Mouse (Mus musculus) left cerebral cortex, adult 2 months (tissue): ENCODE data around the gene Abca7. TPM values are rescaled to one million over a fixed set of nuclear protein-coding genes. Genes with fewer than 3 reads are reported as not detected.

Experiments
- DNase-seq, 2 experiments: peaks; one replicate each; pipeline ENCODE4 v3.0.0; 2021 to 2022; ENCODE audit warnings: low spot score in 2 of 2, mixed read lengths in 1 of 2; ENCODE audit errors: extremely low spot score in 1 of 2
- H3K27ac ChIP-seq: fragments of 200-600 bp; 2 replicates; pipeline ENCODE4 v1.8.1; 2022
- H3K4me3 ChIP-seq: fragments of 200-600 bp; 2 replicates; pipeline ENCODE4 v1.8.1; 2022
- CTCF ChIP-seq: fragments of 200-600 bp; IDR thresholded peaks from 2 replicates; pipeline ENCODE4 v1.8.1; 2022; ENCODE audit warnings: antibody characterized with exemption, mild to moderate bottlenecking, moderate library complexity
- intact Hi-C: fragments of 180-260 bp; cut with DNase I; formaldehyde crosslinking; loops from one replicate; pipeline ENCODE4 v1.15.1; 2025
- total RNA-seq, 2 experiments: library from RNA; stranded (reverse); gene quantifications; 2 replicates each; pipeline ENCODE4 v1.2.3; 2021

The Abca7 gene
- total RNA-seq, 2 experiments from 2014 or later = 13.5 to 13.8 TPM

DNA sequence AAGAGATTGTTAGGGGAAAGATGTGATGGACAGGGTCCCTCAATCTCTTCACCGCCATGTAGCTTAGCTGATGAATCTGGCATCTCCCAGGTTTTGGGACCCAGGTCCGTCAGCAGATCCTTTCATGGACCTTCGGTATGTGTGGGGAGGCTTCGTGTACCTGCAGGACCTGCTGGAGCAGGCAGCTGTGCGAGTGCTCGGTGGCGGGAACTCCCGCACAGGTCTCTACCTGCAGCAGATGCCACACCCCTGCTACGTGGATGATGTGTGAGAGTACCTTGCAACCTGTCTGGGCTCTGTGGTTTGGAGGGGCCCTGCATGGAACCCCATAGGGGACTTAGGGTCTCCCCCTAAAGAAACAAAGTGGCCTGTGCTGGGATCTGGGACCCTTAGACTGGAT is 5.7 kb downstream of the Abca7 start:
- H3K4me3 ChIP-seq = no peak overlapping the region
- no peak for TF ChIP-seq CTCF
- intact Hi-C loops = no loop called here
- DNase-seq = no peak
- H3K27ac ChIP-seq = no peak overlapping the region

- no peak for DNase-seq
- Histone ChIP-seq H3K27ac (no peak overlapping the region), H3K4me3 (no peak overlapping the region)
- intact Hi-C loops = no loop called here
- TF ChIP-seq CTCF = no peak
Observed at GRCm38 (mm10) chr10:80002829-80003228, 6.5 kb downstream of the Abca7 start.

- H3K4me3 ChIP-seq = no peak overlapping the region
- intact Hi-C loops = loop anchor here (2.0 kb wide), 1 partner anchor 19 kb away; no protein-coding TSS in a partner anchor
- no peak for TF ChIP-seq CTCF
- H3K27ac ChIP-seq = no peak overlapping the region
- no peak for DNase-seq
Observed at GRCm38 (mm10) chr10:80003374-80004232, 7.3 kb downstream of the Abca7 start.

DNA sequence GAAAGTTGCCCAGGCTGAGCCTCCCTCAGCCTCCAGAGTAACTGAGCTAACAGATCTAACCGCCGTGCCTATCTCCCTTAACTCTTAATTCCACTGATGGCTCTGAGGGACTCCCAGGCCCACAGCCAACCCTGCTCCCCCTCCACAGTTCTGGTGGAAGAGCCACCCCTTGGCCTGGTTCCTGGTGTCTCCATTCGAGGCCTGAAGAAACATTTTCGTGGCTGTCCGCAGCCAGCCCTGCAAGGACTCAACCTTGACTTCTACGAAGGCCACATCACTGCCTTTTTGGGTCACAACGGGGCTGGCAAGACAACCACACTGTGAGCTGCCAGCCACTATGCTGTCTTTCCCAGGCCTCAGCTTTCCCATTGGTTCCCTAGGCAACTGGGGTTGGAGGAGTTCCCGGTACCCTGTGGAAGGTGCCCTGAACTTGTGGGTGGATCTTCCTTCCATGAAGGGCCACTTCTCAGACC is 8.0 kb downstream of the Abca7 start:
- Histone ChIP-seq H3K4me3 (no peak overlapping the region), H3K27ac (no peak overlapping the region)
- no peak for TF ChIP-seq CTCF
- intact Hi-C loops = loop anchor here (2.0 kb wide), 1 partner anchor 19 kb away; no protein-coding TSS in a partner anchor
- no peak for DNase-seq

DNA sequence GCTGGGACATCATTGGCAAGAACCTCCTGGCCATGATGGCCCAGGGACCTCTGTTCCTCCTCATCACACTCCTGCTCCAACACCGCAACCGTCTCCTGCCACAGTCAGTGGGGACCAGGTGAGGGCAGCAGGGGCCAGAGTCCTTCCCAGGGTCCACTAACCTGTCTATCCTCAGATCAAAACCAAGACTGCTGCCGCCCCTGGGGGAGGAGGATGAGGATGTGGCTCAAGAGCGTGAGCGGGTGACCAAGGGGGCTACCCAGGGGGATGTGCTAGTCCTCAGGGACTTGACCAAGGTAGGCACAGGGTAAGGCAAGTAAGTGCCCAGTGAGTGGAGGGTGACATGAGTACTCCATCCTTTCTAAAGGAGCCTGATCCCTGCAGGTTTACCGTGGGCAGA is 15.4 kb downstream of the Abca7 start:
- no peak for TF ChIP-seq CTCF
- intact Hi-C loops = no loop called here
- Histone ChIP-seq H3K4me3 (no peak overlapping the region), H3K27ac (no peak overlapping the region)
- DNase-seq = no peak

DNA sequence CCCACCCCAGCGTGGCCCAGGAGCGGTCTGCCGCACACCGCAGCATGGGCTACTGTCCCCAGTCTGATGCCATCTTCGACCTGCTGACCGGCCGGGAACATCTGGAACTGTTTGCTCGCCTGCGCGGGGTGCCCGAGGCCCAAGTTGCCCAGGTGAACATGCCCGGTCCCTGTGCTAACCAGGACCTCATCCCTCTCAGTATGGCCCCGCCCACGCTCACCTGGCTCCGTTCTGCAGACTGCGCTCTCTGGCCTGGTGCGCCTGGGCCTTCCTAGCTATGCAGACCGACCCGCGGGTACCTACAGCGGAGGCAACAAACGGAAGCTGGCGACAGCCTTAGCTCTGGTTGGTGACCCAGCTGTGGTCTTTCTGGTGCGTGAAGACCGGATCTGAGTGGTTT is 17.3 kb downstream of the Abca7 start:
- no peak overlapping the region for H3K27ac ChIP-seq
- intact Hi-C loops = no loop called here
- no peak for TF ChIP-seq CTCF
- H3K4me3 ChIP-seq = no peak overlapping the region
- no peak for DNase-seq

DNA sequence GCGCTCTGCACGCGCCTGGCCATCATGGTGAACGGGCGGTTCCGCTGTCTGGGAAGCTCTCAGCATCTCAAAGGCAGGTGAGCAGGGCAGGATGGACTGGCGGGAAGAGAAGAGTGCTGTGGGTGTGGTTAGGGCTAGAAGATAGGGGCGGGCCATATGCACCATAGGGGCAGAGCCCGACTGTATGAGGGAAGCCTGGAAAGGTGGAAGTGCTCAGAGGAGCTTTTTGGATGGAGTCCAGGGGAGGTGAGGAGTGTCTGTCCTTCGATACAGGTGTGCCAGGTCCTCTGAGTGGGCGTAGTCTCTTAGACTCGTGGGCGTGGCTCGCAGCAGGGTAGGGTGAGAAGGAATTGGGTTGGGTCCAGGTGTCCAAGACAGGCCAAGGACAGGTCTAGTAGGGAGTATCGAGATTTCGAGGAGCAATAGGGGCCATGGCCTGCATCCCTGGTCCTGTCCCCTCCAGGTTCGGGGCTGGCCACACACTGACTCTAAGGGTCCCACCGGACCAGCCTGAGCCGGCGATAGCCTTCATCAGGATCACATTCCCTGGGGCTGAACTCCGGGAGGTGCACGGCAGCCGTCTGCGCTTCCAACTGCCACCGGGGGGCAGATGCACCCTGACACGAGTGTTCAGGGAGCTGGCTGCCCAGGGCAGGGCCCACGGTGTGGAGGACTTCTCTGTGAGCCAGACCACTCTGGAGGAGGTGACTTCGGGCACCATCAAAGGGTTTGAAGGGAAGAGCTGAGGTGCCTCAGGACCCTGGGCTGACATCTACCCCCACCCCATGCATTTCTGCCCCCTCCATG is 18.4 kb downstream of the Abca7 start:
- TF ChIP-seq CTCF = peak; percentile 15; the same call in 1 of the 2 replicates
- no peak overlapping the region for H3K27ac ChIP-seq
- intact Hi-C loops = no loop called here
- DNase-seq = no peak
- no peak overlapping the region for H3K4me3 ChIP-seq

DNA sequence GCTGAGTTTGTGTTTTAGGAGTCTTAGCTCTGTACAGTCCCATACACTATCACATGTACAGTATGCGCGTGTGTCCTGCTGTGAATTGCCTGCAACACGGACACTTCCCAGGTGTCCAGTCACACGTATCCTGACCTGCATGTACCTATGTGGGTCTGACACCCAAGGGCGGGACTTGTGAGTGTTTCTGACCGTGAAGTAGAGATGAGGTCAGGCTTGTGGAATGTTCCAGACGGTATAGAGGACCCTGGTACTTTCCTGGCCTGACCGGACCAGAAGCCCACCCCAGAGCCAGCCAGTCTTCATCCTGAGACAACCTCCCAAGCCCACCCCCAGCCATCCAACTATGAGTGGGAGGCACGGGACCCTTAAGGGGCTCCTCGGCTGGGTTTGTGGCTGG is 19.3 kb downstream of the Abca7 start:
- Histone ChIP-seq H3K4me3 (no peak overlapping the region), H3K27ac (no peak overlapping the region)
- intact Hi-C loops = no loop called here
- TF ChIP-seq CTCF = no peak
- DNase-seq = no peak

GRCm38 (mm10) chr10:80016511-80016910 is 20.2 kb downstream of the Abca7 start, which contains the start of gene Arhgap45:
TSS of gene Arhgap45 (plus strand) at chr10:80016653.
- Histone ChIP-seq H3K27ac (no peak within 1 kb of the TSS), H3K4me3 (peak within 1 kb of the TSS; percentile 8; the same call in 1 of the 2 replicates)
- no peak for TF ChIP-seq CTCF
- DNase-seq = no peak
- intact Hi-C loops = no loop called here

DNA sequence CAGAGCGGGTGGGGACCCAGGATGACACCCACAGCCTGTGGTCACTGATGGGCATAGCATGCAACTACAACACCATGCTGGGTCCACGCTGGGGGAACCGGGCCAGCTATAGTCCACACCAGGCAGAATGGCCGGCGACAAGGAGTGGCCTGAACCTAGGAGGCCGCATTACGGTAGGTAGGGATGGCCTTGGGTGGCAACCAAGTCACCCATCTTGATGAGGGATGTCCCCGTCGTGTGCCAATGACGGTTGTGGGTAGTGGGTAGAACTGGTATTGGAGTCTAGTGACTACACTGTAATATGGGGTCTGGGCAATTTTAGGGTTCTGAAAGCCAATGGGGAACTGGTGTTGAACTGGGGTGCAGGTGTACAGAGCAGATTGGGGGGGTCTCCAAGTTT is 20.6 kb downstream of the Abca7 start:
- DNase-seq = no peak
- TF ChIP-seq CTCF = no peak
- Histone ChIP-seq H3K4me3 (peak overlapping the region; percentile 8; the same call in 1 of the 2 replicates), H3K27ac (no peak overlapping the region)
- intact Hi-C loops = no loop called here

DNA sequence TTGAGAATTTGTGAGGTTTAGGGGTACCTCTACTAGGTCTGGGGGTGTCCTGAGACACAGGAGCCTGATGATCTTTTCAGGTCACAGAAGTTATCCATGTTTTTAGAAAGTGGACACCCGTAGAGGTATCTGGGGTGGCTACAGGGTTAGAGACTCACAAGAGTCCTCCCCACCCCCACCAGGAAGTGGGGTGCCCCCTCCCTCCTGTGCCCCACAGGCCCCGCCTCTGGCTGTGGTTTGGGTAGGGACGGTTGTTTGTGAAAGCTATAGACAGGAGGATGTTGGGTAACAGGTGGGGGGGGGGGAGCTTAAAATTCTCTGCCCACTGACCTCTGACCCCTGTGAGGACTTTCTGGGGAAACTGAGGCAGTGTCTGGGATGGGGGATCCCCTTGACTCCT is 21.1 kb downstream of the Abca7 start:
- Histone ChIP-seq H3K4me3 (no peak overlapping the region), H3K27ac (no peak overlapping the region)
- intact Hi-C loops = no loop called here
- DNase-seq = no peak
- TF ChIP-seq CTCF = no peak

DNA sequence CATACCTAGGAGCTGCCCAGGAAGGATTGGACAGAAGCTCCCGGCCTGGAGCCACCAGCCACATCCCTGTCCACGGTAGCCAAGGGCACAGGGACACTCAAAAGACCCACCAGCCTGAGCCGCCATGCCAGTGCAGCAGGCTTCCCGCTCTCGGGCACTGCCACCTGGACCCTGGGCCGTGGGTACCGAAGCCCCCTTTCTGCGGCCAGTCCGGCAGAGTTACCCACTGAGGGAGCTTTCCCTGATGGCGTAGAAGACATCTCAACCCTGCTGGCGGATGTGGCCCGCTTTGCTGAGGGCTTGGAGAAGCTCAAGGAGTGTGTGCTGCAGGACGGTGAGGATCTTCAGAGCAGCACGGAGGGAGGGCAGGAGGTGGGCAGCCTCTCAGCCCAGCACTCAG is 21.5 kb downstream of the Abca7 start:
- no peak overlapping the region for H3K27ac ChIP-seq
- no peak for DNase-seq
- TF ChIP-seq CTCF = no peak
- intact Hi-C loops = no loop called here
- no peak overlapping the region for H3K4me3 ChIP-seq
